Mouse (Mus musculus) liver, embryonic 14.5 days (tissue): ENCODE data around the gene Ulk2. TPM values are rescaled to one million over a fixed set of nuclear protein-coding genes. Genes with fewer than 3 reads are reported as not detected.

Experiments used
- ATAC-seq: fragments of 200-750 bp; cut with Nextera tagmentation; 2 replicates; pipeline ENCODE4 v1.8.0; 2017; ENCODE audit warnings: moderate number of reproducible peaks, mild to moderate bottlenecking, moderate library complexity; ENCODE audit not compliant: insufficient read depth
- DNase-seq, 3 experiments: peaks; one replicate each; pipeline ENCODE4 v3.0.0-alpha.2; 2012 to 2013; ENCODE audit warnings: low read depth in 3 of 3, low spot score in 3 of 3
- H3K27ac ChIP-seq: fragments of 300-500 bp; sonication (generic); 2 replicates; pipeline ENCODE4 v1.5.1; 2014; ENCODE audit warnings: moderate library complexity, mild to moderate bottlenecking, control low read depth, inconsistent platforms
- H3K27me3 ChIP-seq: fragments of 300-500 bp; sonication (generic); 2 replicates; pipeline ENCODE4 v1.6.1; 2014; ENCODE audit warnings: mild to moderate bottlenecking, low read length, moderate library complexity; ENCODE audit not compliant: control insufficient read depth, insufficient read depth
- H3K36me3 ChIP-seq: fragments of 300-500 bp; sonication (generic); replicated peaks from 2 replicates; pipeline ENCODE4 v1.6.1; 2014; ENCODE audit warnings: low read depth; ENCODE audit not compliant: control insufficient read depth, insufficient read depth
- H3K4me1 ChIP-seq, 2 experiments: fragments of 200-500 bp in 1 of 2; fragments of 300-500 bp in 1 of 2; sonication (generic) in 1 of 2; replicated peaks; 2 replicates each; pipeline ENCODE4 v1.6.1; 2012 to 2014; ENCODE audit warnings: antibody characterized with exemption in 1 of 2, inconsistent platforms in 1 of 2, low read length in 1 of 2; ENCODE audit not compliant: control insufficient read depth in 2 of 2, insufficient read depth in 2 of 2
- H3K4me2 ChIP-seq: fragments of 300-500 bp; sonication (generic); 2 replicates; pipeline ENCODE4 v1.6.1; 2014; ENCODE audit warnings: low read depth, mild to moderate bottlenecking, control low read depth, moderate library complexity
- H3K4me3 ChIP-seq, 2 experiments: fragments of 200-500 bp in 1 of 2; fragments of 300-500 bp in 1 of 2; sonication (generic) in 1 of 2; 2 replicates each; pipeline ENCODE4 v1.5.1; 2012 to 2014; ENCODE audit warnings: low read depth in 2 of 2, low read length in 2 of 2, mild to moderate bottlenecking in 2 of 2, control low read depth in 1 of 2, inconsistent platforms in 1 of 2, moderate library complexity in 1 of 2; ENCODE audit not compliant: insufficient read depth in 1 of 2
- H3K9ac ChIP-seq: fragments of 300-500 bp; sonication (generic); replicated peaks from 2 replicates; pipeline ENCODE4 v1.6.1; 2014; ENCODE audit warnings: mild to moderate bottlenecking, control low read depth, moderate library complexity
- H3K9me3 ChIP-seq: fragments of 300-500 bp; sonication (generic); 2 replicates; pipeline ENCODE4 v1.6.1; 2016; ENCODE audit warnings: low read length, mixed read lengths; ENCODE audit not compliant: control insufficient read depth
- CTCF ChIP-seq: IDR thresholded peaks from 2 replicates; pipeline ENCODE4 v1.5.1; 2016; ENCODE audit warnings: antibody characterized with exemption, low read depth, control low read depth
- EP300 ChIP-seq: IDR thresholded peaks from 2 replicates; pipeline ENCODE4 v1.6.1; 2016; ENCODE audit warnings: antibody characterized with exemption, low read depth
- WGBS: fragments of 180-500 bp; shearing (Covaris S2); extraction: QIAGEN DNeasy Blood & Tissue Kit; methylation state at CpG from one replicate; pipeline ENCODE4 v1.1.7; 2014; ENCODE audit not compliant: insufficient replicate concordance; 5-methylcytosine and 5-hydroxymethylcytosine counted together
- polyA plus RNA-seq, 2 experiments: library from polyadenylated mRNA; depleted of rRNA in 1 of 2; stranded (reverse) in 1 of 2; unstranded in 1 of 2; fragments of >200 nt; fragmentation: Nextera tagmentation in 1 of 2; extraction: Ambion mirVana in 1 of 2; gene quantifications; 2 replicates each; pipeline versions ENCODE4 v1.2.1 to v1.2.3; 2012 to 2014

Ulk2 gene
- polyA plus RNA-seq, 2 experiments: 2.5 TPM

- no peaks in the 10 kb centered on the region; a peak in 1 of 4 replicates for H3K4me1 ChIP-seq
- no peaks in the 10 kb centered on the region for H3K9me3 ChIP-seq
- H3K36me3 ChIP-seq: no peaks in the 10 kb centered on the region
- no peaks in the 10 kb centered on the region for H3K27me3 ChIP-seq
- TF ChIP-seq EP300: no peak
- TF ChIP-seq CTCF: no peak
- whole genome bisulfite sequencing: 43% methylated on average over 6 of the region's 6 CpGs
- no peak overlapping the region for H3K9ac ChIP-seq
- no peak overlapping the region for H3K4me3 ChIP-seq
- no peak for ATAC-seq
- no peak for DNase-seq
- H3K27ac ChIP-seq: no peak overlapping the region
- no peak overlapping the region for H3K4me2 ChIP-seq
Observed at GRCm38 (mm10) chr11:61861781-61862547, 7.1 kb upstream of the Ulk2 start.

GRCm38 (mm10) chr11:61859316-61859715 is 4.4 kb upstream of the Ulk2 start:
- Histone ChIP-seq H3K4me3 (no peak overlapping the region), H3K9me3 (no peaks in the 10 kb centered on the region), H3K9ac (no peak overlapping the region), H3K27ac (no peak overlapping the region), H3K36me3 (no peaks in the 10 kb centered on the region), H3K4me2 (no peak overlapping the region), H3K4me1 (no peaks in the 10 kb centered on the region; a peak in 1 of 4 replicates), H3K27me3 (no peaks in the 10 kb centered on the region)
- DNase-seq: no peak
- 37% methylated on average over 1 of the region's 1 CpGs for WGBS
- no peak for ATAC-seq
- TF ChIP-seq EP300 (no peak), CTCF (no peak)

GRCm38 (mm10) chr11:61855539-61855938 is 666 bp upstream of the Ulk2 start:
- no peak overlapping the region for H3K27ac ChIP-seq
- WGBS: 44% methylated on average over 6 of the region's 6 CpGs
- DNase-seq: no peak

GRCm38 (mm10) chr11:61854211-61854987 is 474 bp downstream of the Ulk2 start:
- H3K4me2 ChIP-seq: peak overlapping the region; percentile 94
- no peaks in the 10 kb centered on the region for H3K27me3 ChIP-seq
- H3K9me3 ChIP-seq: no peaks in the 10 kb centered on the region
- ATAC-seq (peak; percentile 82), DNase-seq (peak; percentile 59 to 70 (median 66))
- H3K9ac ChIP-seq: peak overlapping the region; percentile 83
- H3K4me1 ChIP-seq: peaks cover 0 to 2% of the 10 kb centered on the region in 2 experiments; a peak in 1 of 4 replicates
- peak; percentile 82 for TF ChIP-seq CTCF
- TF ChIP-seq EP300: no peak
- peak overlapping the region; percentile 46 for H3K27ac ChIP-seq
- peak overlapping the region; percentile 61 to 87 for H3K4me3 ChIP-seq
- H3K36me3 ChIP-seq: no peaks in the 10 kb centered on the region
- WGBS: under 1% methylated on average over 87 of the region's 87 CpGs

More at GRCm38 (mm10) chr11:61855539-61855938, 666 bp upstream of the Ulk2 start:
- Histone ChIP-seq H3K4me1 (peaks cover 0 to 2% of the 10 kb centered on the region in 2 experiments; a peak in 1 of 4 replicates), H3K27me3 (no peaks in the 10 kb centered on the region), H3K9ac (peak overlapping the region; percentile 83), H3K4me2 (peak overlapping the region; percentile 94), H3K9me3 (no peaks in the 10 kb centered on the region), H3K36me3 (no peaks in the 10 kb centered on the region), H3K4me3 (peak overlapping the region; percentile 61 to 87)
- no peak for ATAC-seq
- TF ChIP-seq EP300: no peak
- TF ChIP-seq CTCF: no peak

GRCm38 (mm10) chr11:61853659-61854058 is 1.2 kb downstream of the Ulk2 start:
- Histone ChIP-seq H3K4me1 (peaks cover 0 to 2% of the 10 kb centered on the region in 2 experiments; a peak in 1 of 4 replicates), H3K4me3 (peak overlapping the region; percentile 61 to 87), H3K9ac (peak overlapping the region; percentile 83), H3K9me3 (no peaks in the 10 kb centered on the region), H3K27me3 (no peaks in the 10 kb centered on the region), H3K4me2 (peak overlapping the region; percentile 94), H3K36me3 (no peaks in the 10 kb centered on the region), H3K27ac (no peak overlapping the region; the same call in 1 of the 2 replicates)
- TF ChIP-seq CTCF: no peak
- TF ChIP-seq EP300: no peak
- WGBS: 15% methylated on average over 5 of the region's 5 CpGs
- no peak for DNase-seq
- no peak for ATAC-seq
